Mouse (Mus musculus): Measurements from ENCODE around the gene Bhlha15.

DNA sequence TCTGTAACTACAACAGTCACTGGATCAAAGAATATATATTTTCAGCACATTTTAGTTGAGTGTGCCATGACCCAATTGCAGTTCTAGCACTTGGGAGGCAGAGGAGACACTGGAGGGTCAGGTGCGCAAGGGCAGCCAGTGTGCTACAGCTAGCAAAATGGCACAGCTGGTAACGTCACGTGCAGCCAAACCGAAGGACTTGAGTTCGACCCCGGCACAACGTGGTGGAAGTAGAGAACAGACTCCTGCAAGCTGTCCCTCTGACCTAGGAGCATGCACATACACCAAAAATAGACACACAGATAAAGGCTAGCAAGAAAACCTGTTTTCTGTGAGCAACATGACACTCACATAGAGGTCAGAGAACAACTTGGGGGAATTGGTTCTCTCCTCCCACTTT lies 759 bp upstream of the Bhlha15 start:
- TF ChIP-seq CTCF (IDR thresholded peaks at IDR 0.05; ENCODE audit: low read depth, low read length) = no peak
- TF ChIP-seq TAL1 (conservative IDR thresholded peaks at IDR 0.05; ENCODE audit: low read depth, low read length) = no peak
- no peak for TF ChIP-seq GATA2 (IDR thresholded peaks at IDR 0.05; ENCODE audit: borderline replicate concordance, low read depth, low read length)
